ENCODE assay signal across 11 mouse cellular contexts in genomic region chr13:34815057-34815410, GRCm38 (mm10).
A peak's percentile ranks its signal among the peaks of the same experiment; 100 is the strongest.
DNase-seq lines count a peak whose midpoint lies in the region; ATAC-seq lines count a peak whose summit lies in the region.
"Had no signal": no experiment of that assay in that cellular context is flagged by ENCODE, and none has a peak within 500 bp of the region (broad histone marks: within the 10 kb centered on the region; RNA-seq: fewer than 3 reads in every experiment).

No protein-coding gene starts in this region.

- H3K4me1 ChIP-seq in kidney, embryonic 16.5 days (ENCODE audit: insufficient read depth, low read length): peaks cover 20% of the 10 kb centered on the region
- peaks cover 11% of the 10 kb centered on the region for H3K4me1 ChIP-seq in embryonic facial prominence, embryonic 15.5 days
- H3K4me1 ChIP-seq in hindbrain, embryonic 14.5 days (replicated peaks; ENCODE audit: control insufficient read depth, insufficient read depth, low read length): 0 out of 2 replicates have a peak, but pooled peaks cover 13% of the 10 kb centered on the region
- H3K4me1 ChIP-seq in midbrain, embryonic 16.5 days (ENCODE audit: control insufficient read depth, insufficient read depth, low read length): peaks cover 13% of the 10 kb centered on the region
- H3K4me1 ChIP-seq: megakaryocyte, embryonic 14.5 days had no signal

- ATAC-seq in kidney, embryonic 16.5 days (ENCODE audit: low FRiP score, low TSS enrichment): peak; percentile 57
- no peak for ATAC-seq in embryonic facial prominence, embryonic 15.5 days (ENCODE audit: insufficient number of reproducible peaks, low FRiP score, low TSS enrichment, low read depth)
- no peak for ATAC-seq in hindbrain, embryonic 14.5 days (ENCODE audit: low FRiP score)
- peak; percentile 63 for ATAC-seq in midbrain, embryonic 16.5 days

- H3K4me3 ChIP-seq in kidney, embryonic 16.5 days (ENCODE audit: low read length): 0 out of 2 replicates have a peak overlapping the region, but pooled peaks have one; percentile 10
- no peak overlapping the region for H3K4me3 ChIP-seq in embryonic facial prominence, embryonic 15.5 days (replicated peaks)
- no peak overlapping the region for H3K4me3 ChIP-seq in hindbrain, embryonic 14.5 days (replicated peaks; ENCODE audit: low read length)
- H3K4me3 ChIP-seq in midbrain, embryonic 16.5 days (ENCODE audit: low read depth, low read length): no peak overlapping the region
- H3K4me3 ChIP-seq: megakaryocyte, embryonic 14.5 days had no signal

- 0 out of 2 replicates have a peak overlapping the region, but pooled peaks have one; percentile 15 for H3K27ac ChIP-seq in kidney, embryonic 16.5 days (ENCODE audit: low read length)
- peak overlapping the region; percentile 55 for H3K27ac ChIP-seq in embryonic facial prominence, embryonic 15.5 days (replicated peaks)
- peak overlapping the region; percentile 73 for H3K27ac ChIP-seq in hindbrain, embryonic 14.5 days
- peak overlapping the region; percentile 80 for H3K27ac ChIP-seq in midbrain, embryonic 16.5 days (ENCODE audit: low read length)

- WGBS in kidney, embryonic 16.5 days: 21% methylated on average over 3 of the region's 3 CpGs
- WGBS in embryonic facial prominence, embryonic 15.5 days: 31% methylated on average over 3 of the region's 3 CpGs
- WGBS in hindbrain, embryonic 14.5 days: 13% methylated on average over 3 of the region's 3 CpGs
- 4% methylated on average over 3 of the region's 3 CpGs for WGBS in midbrain, embryonic 16.5 days

- H3K9me3 ChIP-seq in kidney, embryonic 16.5 days (ENCODE audit: low read length): peaks cover 5% of the 10 kb centered on the region; the same call in 1 of the 2 replicates
- no peaks in the 10 kb centered on the region; the same call in 1 of the 2 replicates for H3K9me3 ChIP-seq in embryonic facial prominence, embryonic 15.5 days (replicated peaks)
- peaks cover 15% of the 10 kb centered on the region; the same call in 1 of the 2 replicates for H3K9me3 ChIP-seq in hindbrain, embryonic 14.5 days (ENCODE audit: control insufficient read depth, low read length)
- H3K9me3 ChIP-seq in midbrain, embryonic 16.5 days (replicated peaks; ENCODE audit: control insufficient read depth, low read length, poor library complexity, severe bottlenecking): 0 out of 2 replicates have a peak, but pooled peaks cover 3% of the 10 kb centered on the region

- H3K9ac ChIP-seq in kidney, embryonic 16.5 days (replicated peaks; ENCODE audit: low read length): no peak overlapping the region
- H3K9ac ChIP-seq in embryonic facial prominence, embryonic 15.5 days: no peak overlapping the region
- no peak overlapping the region for H3K9ac ChIP-seq in hindbrain, embryonic 14.5 days
- H3K9ac ChIP-seq in midbrain, embryonic 16.5 days (ENCODE audit: low read depth, low read length): no peak overlapping the region; the same call in 1 of the 2 replicates

- DNase-seq in kidney, postnatal 36 days: no peak
- DNase-seq in hindbrain, embryonic 14.5 days (ENCODE audit: low spot score): peak; percentile 30
- no peak for DNase-seq in layer of hippocampus, adult 9-10 months (ENCODE audit: low spot score)
- no peak for DNase-seq in urinary bladder, postnatal 36 days (ENCODE audit: low spot score in 2 of 2)
- DNase-seq in spleen, adult 18-20 months: no peak
- DNase-seq: gastrocnemius, postnatal 36 days; thymus, postnatal 14 days had no signal

- peak overlapping the region; percentile 39 for H3K4me2 ChIP-seq in kidney, embryonic 16.5 days (replicated peaks; ENCODE audit: low read depth, low read length)
- H3K4me2 ChIP-seq in embryonic facial prominence, embryonic 15.5 days (replicated peaks): 0 out of 2 replicates have a peak overlapping the region, but pooled peaks have one; percentile 29
- peak overlapping the region; percentile 28; the same call in 1 of the 2 replicates for H3K4me2 ChIP-seq in hindbrain, embryonic 14.5 days (replicated peaks)
- peak overlapping the region; percentile 42; the same call in 1 of the 2 replicates for H3K4me2 ChIP-seq in midbrain, embryonic 16.5 days (ENCODE audit: low read length)

- H3K36me3 ChIP-seq in kidney, embryonic 16.5 days (ENCODE audit: insufficient read depth, low read length): no peaks in the 10 kb centered on the region
- no peaks in the 10 kb centered on the region for H3K36me3 ChIP-seq in embryonic facial prominence, embryonic 15.5 days
- H3K36me3 ChIP-seq in hindbrain, embryonic 14.5 days (replicated peaks; ENCODE audit: control insufficient read depth, insufficient read depth): no peaks in the 10 kb centered on the region
- H3K36me3 ChIP-seq in midbrain, embryonic 16.5 days (ENCODE audit: control insufficient read depth, insufficient read depth, low read length): no peaks in the 10 kb centered on the region

- H3K27me3 ChIP-seq in kidney, embryonic 16.5 days (ENCODE audit: insufficient read depth, low read length): no peaks in the 10 kb centered on the region
- no peaks in the 10 kb centered on the region for H3K27me3 ChIP-seq in embryonic facial prominence, embryonic 15.5 days
- H3K27me3 ChIP-seq in hindbrain, embryonic 14.5 days (ENCODE audit: control insufficient read depth, insufficient read depth, low read length): no peaks in the 10 kb centered on the region
- H3K27me3 ChIP-seq in midbrain, embryonic 16.5 days (ENCODE audit: control insufficient read depth, insufficient read depth, low read depth, low read length): no peaks in the 10 kb centered on the region
- H3K27me3 ChIP-seq: megakaryocyte, embryonic 14.5 days had no signal

Comparison
In these comparisons a context has a peak if more than half of its experiments do, and no peak if none do; other contexts are left out.
1. ATAC-seq: peak in kidney, embryonic 16.5 days (single experiment) and midbrain, embryonic 16.5 days (single experiment); none in embryonic facial prominence, embryonic 15.5 days (single experiment) and hindbrain, embryonic 14.5 days (single experiment).
2. H3K27ac ChIP-seq: peak in every context shown above with its lines; median percentile 80 in midbrain, embryonic 16.5 days; 73 in hindbrain, embryonic 14.5 days; 55 in embryonic facial prominence, embryonic 15.5 days; 15 in kidney, embryonic 16.5 days.
3. Peak in every context shown above with its lines, with median percentiles within 50 percentile points of each other: H3K4me2 ChIP-seq.